Mouse (Mus musculus): ENCODE measurements around the gene Afap1l2. TPM values are rescaled to one million over a fixed set of nuclear protein-coding genes. Genes with fewer than 3 reads are reported as not detected.

The Afap1l2 gene
- total RNA-seq, 4 experiments from 2014 or later: 2.8 to 4.4 (median 3.5) TPM

DNA sequence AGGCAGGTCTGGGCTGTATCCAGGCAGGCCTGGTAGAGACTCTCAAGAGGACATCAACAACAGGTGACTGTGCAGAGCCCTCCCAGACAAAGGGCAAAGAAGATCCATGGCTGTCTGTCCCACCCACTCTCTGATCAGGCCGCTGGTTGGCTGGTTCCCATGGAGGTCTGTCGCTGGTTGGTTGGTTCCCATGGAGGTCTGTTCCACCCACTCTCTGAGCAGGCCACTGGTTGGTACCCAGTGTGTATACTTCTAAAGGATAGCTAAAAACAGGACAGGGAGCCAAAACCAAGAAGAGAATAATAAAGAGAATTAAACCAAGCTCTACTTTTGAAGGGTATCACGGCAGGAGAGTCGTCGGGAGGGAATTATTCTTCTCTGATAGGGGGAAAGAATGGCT is 31.5 kb downstream of the Afap1l2 start:
- no peak for DNase-seq (ENCODE audit: low spot score)

DNA sequence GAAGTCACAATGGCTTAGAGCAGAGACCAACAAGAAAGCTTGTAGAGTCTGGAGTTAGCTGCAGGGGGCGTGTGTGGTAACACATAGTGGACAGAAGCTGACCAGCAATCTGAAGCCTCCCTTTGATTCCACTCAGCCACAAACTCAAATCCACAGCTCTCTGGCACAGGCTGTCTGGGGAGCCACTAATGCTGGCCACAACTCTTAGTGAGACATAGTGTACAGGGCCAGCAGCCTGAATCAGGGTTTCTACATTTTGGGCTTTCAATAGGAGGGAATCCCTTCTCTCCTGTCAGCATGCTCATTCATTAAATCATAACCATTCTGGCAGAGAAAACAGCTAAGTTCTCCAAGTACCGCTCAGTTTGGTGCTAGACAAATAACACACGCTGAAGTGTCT is 32.5 kb downstream of the Afap1l2 start:
- no peak for DNase-seq (ENCODE audit: low spot score)

DNA sequence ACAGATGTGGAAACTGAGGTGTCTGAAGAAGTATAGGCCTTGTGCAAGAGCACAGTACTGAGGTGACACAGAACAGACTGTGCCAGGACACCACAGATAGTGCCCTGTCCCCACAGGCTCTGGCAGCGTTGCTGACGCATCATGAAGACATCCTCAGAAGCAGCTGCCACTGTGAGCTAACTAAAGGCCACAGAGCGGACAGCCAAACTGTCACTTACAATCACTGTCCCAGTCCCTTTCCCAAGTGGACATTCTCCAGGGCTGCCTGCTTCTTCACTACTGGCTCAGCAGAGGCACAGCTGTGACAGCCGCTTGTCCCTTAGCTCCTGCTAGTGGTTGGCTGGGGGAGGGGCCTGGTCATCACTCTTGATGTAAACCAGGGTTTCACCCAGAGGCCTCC is 33.9 kb downstream of the Afap1l2 start:
- DNase-seq (ENCODE audit: low spot score): no peak

DNA sequence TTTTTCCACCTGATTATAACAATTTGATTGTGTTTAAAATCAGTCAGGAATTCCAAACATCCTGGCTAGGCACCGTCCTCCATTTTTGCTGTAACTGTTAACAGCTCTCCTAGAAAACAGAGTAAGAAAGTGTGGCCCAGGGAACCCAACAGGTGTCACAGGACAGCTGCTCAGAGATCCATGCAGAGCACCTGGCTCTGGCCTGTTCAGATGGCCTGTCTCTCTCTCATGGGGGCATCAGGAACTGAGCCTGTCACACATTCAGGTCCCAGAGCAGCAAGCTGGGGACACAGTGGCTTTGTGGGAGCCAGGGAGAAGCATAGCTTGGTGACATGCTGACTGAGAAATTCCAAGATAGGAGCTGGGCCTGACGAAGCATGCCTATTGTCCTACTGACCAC is 35.3 kb downstream of the Afap1l2 start:
- DNase-seq (ENCODE audit: low spot score): no peak

DNA sequence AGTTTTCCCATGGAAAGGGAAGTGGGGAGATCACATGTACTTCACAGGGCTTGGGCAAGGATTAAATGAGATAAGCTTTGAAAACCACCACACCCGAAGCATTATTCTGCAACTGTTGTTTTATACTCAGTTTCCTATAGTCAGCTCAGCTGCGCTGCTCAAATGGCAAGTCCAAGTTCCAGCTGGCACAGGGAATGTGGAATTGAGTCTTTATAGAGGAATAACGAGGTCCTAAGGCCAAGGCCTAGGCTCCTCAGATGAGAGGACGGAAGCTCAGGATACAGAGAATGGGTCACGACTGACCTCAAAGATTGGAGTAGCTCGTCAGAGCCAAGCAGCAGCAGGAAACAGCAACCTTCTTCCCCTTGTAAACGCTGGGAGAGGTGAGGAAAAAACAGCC is 36.7 kb downstream of the Afap1l2 start:
- DNase-seq (ENCODE audit: low spot score): no peak

DNA sequence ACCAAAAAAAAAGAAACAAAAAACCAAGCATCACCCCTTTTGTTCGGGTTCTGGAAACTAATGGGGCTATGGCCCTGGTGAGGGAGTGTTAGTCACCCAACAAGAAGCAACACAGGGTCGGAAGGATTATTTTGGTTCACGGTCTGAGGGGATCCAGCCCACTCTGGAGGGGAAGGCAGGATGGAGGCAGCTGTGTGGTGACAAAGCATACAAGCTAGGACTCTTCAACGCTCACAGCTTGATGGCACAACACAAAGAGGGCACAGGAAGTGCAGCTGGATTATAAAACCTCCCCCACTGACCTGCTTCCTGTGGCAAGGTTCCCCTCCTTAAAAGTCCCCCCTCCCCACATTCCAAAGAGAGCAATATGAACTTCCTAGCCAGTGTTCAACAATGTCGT is 44.2 kb downstream of the Afap1l2 start:
- no peak for DNase-seq (ENCODE audit: low spot score)

DNA sequence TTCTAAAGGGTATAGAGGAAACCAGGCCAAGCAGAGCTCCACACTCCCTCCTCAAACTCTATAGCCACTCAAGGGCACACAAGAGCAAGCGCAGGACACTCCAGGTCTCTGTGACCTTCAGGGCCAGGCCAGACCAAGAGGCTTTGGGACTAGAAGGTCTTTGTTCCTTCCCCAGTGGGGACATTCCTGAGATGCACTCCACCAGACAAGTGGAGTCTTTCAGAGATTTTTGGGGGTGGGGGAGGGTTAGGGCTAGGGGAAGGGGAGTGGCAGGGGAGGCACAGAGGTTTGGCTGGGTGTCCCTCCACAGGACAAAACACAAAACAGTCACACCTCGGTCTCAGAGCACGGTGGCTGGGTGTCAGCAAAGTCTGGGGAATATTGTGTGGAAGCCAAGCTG is 48.4 kb downstream of the Afap1l2 start:
- DNase-seq (ENCODE audit: low spot score): no peak

DNA sequence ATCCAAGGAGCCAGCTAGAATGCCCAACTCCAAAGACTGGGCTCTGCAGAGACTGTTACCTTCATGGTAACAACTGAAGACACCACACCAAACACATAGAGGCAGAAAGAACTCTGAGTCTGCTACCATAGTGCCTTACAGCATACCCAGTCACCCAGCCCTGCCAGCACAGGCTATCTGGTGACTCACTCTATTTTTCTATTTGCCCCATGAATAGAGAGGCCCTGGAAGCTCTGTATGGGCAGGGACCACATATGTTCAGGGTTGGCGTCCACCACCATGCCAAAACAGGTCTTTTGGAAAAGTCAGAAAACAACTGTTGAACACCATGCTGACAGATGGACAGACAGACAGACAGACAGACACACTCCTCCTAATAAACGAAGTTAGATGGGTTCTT is 49.0 kb downstream of the Afap1l2 start:
- no peak for DNase-seq (ENCODE audit: low spot score)

DNA sequence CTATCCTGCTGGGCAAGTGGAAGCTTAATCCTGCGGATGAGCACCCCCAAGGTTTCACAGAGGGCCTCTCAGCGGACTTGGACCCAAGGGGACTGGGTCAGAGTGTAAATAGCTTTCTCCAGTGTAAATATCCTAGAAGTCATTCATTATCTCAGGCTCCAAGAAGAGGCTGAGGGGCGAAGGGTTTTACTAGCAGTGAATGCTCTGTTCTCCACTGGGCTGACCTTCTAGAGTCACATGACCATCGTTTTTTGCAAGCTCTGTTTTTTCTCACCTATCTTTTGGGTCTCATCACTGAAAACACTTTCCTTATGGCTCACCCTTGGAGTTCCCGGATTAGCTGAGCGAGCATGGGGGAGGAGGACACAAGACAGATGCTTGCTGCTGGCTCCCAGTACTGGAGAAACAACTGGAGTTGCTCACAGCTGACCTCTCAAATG is 49.4 kb downstream of the Afap1l2 start:
- DNase-seq (ENCODE audit: low spot score): no peak

DNA sequence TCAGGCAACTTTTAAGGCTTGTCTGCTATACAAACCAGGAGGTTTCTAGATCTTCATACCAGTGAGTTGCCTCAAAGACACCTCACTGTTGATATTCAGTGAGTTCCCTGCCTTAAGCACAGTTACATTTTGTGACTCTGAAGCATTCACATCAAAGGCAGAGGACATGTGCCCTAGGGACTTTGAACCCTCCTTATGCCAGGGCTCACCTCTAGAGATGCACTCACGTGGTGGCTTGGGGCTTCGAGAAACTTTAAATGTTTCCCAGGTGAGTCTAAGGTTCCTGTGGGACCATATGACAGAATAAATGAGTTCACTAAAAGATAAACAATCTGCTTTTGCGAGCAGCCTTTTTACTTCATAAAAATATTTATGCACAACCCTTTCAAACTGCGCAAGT is 50.0 kb downstream of the Afap1l2 start:
- DNase-seq (ENCODE audit: low spot score): no peak

DNA sequence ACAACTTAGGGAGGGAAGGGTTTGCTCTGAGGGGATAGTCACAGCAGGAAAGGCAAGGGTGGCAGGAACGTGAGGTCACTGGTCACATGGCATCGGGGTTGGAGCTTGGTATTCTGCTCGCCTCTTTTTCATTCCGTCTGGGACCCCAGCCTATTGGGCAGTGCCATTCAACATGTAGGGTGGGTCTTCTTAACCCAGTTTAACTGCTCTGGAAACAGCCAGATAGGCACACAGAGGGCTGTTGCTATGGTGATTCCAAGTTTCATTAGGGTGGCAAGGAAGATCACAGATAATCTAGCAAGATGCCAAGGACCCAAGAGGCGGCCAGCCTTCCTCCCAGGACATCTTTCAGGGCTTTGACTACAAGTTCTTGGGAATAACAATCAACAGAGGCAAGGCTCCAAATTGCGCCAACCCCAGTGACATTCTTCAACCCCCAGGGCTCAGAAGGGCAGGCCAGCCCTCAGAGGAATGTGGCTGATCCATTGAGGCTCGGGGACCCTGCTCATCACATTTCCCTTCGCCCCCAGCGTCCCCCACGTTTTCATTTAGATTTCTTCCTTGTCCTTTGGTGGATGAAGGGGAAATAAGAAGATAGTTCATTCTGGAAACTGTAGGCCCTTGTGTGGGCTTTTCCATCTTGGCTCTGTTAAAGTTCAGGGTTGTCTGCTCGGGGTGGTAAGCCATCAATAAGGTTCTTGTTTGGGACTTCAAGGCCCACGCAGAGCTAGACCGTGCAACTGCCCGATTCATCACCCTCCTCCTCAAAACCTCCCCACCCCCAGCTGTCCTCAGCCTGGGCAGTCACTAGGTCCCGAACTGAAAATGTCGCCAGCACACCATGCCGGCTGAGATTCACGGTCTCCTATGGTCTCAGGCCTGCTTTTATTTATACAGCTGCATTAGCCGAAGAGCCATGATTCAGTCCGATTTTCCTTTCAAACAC is 52.2 kb downstream of the Afap1l2 start:
- DNase-seq (ENCODE audit: low spot score): no peak

DNA sequence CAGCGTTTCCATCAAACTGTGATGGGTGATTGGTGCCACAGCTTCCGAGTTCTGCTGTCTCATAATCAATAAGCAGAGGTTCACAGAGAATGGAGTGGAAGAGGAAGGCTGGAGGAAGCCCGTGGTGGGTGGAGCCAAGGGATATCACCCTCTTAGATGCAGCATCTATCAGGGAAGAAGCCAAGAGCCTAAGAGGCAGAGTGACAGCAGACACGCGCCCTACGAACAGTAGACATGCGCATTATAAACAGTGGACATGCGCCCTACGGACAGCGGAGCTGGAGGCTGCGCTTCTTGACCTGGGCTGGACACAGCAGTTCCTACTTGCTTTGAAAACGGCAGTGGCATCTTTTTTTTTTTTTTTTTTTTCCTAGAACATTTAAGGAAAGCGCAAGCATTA is 53.2 kb downstream of the Afap1l2 start:
- DNase-seq (ENCODE audit: low spot score): no peak

DNA sequence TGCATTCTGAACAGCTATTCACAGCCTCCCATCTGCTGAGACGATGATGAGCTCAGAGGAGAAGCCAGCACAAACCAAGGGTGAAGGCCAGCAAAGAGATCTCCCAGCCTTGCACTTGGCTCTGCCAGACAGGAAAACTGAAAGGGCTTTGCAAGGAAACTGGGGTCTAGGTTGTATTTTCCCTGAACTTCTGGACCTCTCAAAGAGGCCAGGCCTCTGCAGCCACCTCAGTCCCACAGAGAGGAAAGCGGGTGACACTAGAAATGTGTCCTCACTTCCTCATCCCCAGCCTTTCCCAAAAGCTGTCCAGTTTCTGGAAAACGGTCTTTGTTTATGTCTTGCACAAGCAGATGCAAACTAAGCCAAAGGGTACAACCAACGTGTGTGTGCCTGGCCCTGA is 54.2 kb downstream of the Afap1l2 start:
- DNase-seq (ENCODE audit: low spot score): no peak

DNA sequence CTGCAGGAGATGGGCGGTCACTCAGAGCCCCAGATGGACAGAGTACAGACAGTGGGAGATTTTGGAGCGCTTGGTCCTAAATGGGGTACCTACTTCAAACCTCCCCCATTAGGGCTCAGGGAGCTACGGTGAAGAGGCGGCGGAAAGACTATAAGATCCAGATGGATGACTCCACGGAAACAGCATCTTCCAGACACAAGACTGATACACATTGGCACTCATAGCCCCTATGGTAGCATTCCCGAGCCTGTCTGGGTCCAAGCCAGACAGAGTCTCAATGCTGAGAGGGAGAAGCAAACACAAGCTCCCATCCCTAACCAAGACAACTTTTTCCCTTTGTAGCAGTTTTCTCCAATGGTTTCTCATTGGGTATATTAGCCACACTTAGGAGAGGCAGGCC is 57.2 kb downstream of the Afap1l2 start:
- DNase-seq (ENCODE audit: low spot score): no peak

DNA sequence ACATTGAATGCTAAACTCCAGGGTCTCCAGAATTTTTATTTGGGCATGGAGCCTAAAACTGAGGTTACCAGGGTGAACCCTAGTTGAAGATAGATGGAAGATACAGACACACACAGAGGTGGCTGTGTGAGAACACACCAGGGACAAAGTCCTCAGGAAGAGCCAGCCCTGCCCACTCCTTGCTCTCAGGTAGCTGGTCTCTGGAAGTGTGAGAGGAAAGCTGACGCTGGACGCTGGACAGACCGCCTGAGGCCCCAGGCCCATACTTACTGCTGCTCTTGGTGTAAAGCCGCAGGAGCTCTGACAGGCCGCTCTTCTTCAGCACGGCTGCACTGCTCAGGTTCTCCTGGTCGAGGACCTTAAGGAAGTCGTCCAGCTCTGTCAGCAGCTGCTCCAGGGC is 58.2 kb downstream of the Afap1l2 start:
- no peak for DNase-seq (ENCODE audit: low spot score)

DNA sequence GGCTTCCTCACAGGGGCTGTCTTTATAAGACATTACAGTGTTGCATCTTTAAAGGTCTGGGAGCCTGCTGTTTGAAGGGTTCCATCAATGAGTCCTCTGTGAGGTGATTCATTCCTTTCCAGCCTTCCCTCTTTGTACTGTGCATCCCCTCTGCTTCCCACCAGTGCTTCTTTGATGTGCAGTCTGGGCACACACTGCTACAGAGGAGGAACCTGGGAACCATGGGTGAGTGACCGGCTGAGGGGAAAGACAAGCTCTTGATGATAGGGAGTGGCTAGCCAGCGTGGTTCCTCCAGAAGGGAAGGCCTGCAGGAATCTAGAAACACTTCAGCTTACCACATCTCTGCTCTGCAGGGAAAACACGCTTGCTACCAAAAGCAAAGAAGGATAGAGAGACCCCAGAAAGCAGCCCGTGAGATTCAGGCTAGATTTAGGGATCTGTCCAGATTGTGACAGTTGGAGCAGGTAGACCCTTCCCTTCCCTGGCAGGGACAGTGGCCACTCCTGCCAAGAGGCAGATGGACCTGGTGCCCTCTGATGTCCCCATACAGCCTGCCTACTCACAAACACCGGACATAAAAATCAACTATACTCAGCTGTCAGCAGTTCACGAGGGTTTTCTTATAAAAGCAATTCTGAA is 59.9 kb downstream of the Afap1l2 start:
- no peak for DNase-seq (ENCODE audit: low spot score)

DNA sequence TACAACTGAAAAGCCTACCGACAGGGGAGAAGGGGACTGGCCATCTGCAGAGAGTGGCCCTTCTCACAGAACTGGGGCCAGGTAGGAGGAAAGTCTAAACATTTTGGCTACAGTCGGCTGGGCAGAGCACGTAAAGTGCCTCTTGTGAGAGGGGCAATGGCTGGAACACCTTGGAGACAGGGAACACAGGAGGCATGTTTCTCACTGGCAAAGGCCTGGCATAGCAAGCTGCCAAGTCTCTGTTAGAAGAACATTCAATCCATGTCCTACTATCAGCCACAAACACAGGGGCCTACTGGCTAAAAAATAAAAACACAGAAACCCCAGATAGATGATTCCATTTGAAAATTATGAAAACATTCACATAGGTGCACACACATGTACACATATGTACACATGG is 61.3 kb downstream of the Afap1l2 start:
- DNase-seq (ENCODE audit: low spot score): no peak

DNA sequence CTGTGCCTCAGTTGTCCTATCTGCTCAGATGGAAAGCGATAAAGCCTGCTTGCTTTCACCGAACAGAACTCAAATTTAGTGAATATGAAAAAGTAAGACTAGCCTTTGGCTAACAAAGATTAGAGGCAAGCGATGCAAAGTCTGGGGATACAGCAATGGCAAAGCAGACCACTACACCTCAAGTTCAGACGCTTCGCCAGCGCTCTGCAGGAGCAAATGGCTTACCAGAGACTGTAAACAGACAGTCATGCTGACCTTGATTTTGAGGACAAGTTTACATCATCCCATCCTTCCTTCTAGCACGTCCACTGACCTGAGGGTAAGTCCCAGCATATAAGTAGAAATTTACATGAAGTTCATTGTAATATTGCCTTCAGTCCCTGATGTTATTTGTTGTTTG is 61.8 kb downstream of the Afap1l2 start:
- no peak for DNase-seq (ENCODE audit: low spot score)

DNA sequence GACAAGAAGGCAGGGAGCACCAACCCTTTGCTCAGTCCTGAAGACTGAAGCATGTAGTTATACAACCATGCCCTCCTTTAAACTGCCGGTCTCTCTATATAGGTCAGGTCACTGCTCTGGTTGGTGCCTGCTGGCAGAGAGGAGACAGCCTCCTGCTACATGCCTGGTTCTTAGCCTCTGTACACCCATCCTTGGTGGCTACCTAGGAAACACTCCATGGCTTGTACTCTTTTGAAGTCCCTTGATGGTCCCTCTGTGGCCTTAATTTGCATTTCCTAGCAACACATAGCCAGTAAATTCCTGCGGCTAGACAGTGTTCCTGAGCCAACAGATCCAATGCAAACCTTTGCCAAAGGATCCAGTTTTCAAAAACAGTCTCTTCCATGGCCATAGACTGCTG is 62.4 kb downstream of the Afap1l2 start:
- DNase-seq (ENCODE audit: low spot score): no peak

DNA sequence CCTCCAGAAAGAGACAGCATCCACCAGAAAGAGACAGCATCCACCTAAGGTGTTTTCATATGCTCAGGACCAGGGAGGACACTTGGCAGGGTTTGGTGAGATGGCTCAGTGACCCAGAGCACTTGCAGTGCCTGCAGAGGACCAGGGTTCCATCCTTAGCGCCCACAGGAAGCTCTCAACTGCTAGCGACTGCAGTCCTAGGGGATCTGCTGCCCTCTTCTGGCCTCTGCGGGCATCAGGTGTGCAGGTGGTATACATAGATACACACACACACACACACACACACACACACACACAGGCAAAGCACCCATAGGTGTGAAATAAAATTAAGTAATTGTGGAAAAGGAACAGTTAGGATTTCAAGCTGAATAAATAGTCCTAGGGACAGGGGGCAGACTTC is 63.2 kb downstream of the Afap1l2 start:
- no peak for DNase-seq (ENCODE audit: low spot score)

DNA sequence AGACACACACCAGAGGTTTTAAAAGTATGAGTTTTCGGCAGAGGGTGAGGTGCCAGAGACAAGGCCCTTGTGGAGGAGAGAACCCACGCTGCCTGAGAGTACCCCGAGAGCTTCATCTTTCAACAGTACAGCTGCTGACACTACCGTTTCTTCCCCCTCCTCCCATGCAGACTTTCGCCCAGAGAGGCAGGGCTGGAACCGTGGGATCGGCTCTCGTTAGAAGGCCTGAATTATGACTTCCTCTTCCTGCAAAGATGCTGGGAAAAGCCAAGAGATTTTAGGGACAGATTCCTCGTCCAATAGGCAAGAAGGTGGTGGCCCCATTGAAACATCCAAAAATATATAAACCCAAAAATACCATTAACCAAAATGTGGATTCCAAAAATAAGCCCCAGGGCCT is 63.8 kb downstream of the Afap1l2 start:
- no peak for DNase-seq (ENCODE audit: low spot score)

DNA sequence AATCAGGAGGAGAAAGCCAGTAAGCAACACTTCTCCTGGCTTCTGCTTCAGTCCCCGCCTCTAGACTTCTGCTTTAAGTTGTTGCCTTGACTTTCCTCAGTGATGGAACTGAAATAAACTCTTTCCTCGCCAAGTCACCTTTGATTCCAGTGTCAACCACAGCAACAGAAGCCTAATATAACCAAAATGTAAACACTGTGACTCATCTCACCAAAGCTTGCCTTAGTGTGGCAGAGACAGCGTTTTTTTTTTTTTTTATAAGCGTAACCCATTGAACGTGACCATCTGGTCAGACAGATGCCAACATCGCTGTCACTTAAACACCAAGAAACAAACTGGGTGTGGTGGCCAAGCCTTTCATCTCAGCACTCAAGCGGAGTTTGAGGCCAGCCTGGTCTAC is 65.8 kb downstream of the Afap1l2 start:
- no peak for DNase-seq (ENCODE audit: low spot score)

DNA sequence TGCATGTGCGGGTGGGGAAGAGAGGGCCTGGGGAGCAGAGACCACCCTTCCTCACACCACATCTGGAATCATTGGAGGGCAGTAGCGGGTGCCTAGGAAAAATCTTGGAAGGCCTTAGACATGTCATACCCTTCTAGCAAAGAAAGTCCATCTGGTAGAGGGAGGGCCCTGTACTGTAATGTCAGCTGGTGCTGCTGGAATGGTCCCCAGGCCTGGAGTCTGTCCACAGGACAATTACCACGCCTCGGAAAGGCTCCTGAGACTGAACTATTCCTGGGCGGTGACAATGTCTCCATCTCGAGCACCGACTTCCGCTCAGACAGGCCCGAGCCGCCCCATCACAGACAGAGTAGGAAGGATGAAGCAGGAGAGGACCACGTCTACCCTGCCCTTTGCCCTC is 67.5 kb downstream of the Afap1l2 start:
- DNase-seq (ENCODE audit: low spot score): peak; percentile 80
